Mouse (Mus musculus): ENCODE results near the gene Gm28230.

- TF ChIP-seq POLR2A (IDR thresholded peaks at IDR 0.05; ENCODE audit: insufficient read depth, low read depth, low read length): no peak
- no peak for TF ChIP-seq CTCF (IDR thresholded peaks at IDR 0.05; ENCODE audit: insufficient read depth, low read depth, low read length)
Measured at GRCm38 (mm10) chr2:74749337-74750121, 23.0 kb downstream of the Gm28230 start.
